Mouse (Mus musculus): Measurements from ENCODE around the gene Kif26a. TPM values are rescaled to one million over a fixed set of nuclear protein-coding genes. Genes with fewer than 3 reads are reported as not detected.

Kif26a gene
- polyA plus RNA-seq, 1 experiment, result 28.8 TPM

DNA sequence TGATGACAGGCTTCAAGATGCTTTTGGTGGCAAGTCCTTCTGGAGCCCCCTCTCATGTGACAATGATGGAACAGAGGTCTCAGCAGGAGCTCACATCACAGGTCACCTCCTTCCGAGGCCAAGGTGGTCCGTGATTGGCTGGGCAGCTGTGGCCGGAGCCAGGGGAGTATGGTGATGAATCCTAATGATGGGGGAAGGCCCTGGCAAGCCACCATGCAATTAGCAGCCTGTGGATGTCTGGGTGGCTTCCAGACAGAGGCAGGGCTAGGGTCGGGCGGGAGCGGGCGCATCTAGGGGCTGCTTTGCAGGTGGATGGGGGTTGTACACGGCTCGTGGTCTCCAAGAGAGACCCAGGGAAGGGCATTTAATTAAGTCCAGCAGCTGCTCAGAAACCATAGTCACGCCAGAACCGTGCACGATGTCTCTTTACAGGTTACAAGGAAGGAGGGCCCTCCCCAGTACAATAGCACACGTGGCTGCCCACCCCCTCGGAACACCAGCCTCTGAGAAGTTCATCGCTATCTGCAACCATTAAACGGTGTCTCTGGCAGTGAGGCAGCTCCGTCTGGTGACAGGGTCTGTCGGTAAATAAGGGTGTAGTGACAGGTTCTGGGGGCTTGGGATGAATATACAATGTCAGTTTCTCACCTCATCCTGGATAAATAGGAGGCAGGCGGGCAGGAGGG lies 75.9 kb downstream of the Kif26a start:
- TF ChIP-seq POLR2A (IDR thresholded peaks at IDR 0.05; ENCODE audit: borderline replicate concordance, extremely low read depth, low read depth, low read length) (no peak), CTCF (IDR thresholded peaks at IDR 0.05; ENCODE audit: insufficient read depth, low read length) (no peak)
- DNase-seq, result no peak
- no peak overlapping the region for H3K4me3 ChIP-seq (replicated peaks; ENCODE audit: extremely low read depth, low read depth, low read length)
- 46% methylated on average over 19 of the region's 19 CpGs for WGBS
- no peaks in the 10 kb centered on the region for H3K4me1 ChIP-seq (ENCODE audit: control insufficient read depth, insufficient read depth, low read length)

DNA sequence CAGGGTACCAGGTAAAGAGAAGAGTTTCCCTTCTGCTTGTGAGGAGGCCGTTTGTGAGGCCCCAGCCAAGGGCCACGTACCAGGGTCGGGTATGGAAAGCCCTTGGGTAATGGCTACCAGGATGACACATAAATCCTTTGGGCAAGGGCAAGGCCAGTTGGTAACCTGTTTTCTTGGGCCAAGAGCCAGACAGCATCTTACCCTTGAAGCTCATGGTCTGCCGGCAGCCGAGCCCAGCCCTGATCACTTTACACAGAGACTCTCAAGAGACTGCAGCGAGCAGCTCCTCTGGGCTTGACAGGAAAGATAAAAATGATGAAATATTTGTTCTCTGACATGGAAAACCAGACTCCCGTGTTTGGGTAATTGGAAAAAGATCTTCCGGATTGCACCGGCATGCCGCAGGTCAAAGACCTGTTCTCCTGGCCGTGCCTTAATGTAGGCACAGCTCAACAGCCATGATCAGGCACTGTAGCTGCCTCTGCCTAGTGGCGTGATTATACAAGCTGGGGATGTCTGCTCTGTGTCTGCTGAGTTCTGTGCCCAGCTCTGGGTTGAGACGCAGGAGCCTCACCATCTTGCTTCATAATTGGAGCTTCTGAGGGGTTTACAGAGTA lies 77.8 kb downstream of the Kif26a start:
- H3K4me3 ChIP-seq (replicated peaks; ENCODE audit: extremely low read depth, low read depth, low read length), result no peak overlapping the region
- no peak for TF ChIP-seq CTCF (IDR thresholded peaks at IDR 0.05; ENCODE audit: insufficient read depth, low read length)
- no peak for TF ChIP-seq POLR2A (IDR thresholded peaks at IDR 0.05; ENCODE audit: borderline replicate concordance, extremely low read depth, low read depth, low read length)
- no peaks in the 10 kb centered on the region for H3K4me1 ChIP-seq (ENCODE audit: control insufficient read depth, insufficient read depth, low read length)
- no peak for DNase-seq
- 61% methylated on average over 13 of the region's 13 CpGs for WGBS

DNA sequence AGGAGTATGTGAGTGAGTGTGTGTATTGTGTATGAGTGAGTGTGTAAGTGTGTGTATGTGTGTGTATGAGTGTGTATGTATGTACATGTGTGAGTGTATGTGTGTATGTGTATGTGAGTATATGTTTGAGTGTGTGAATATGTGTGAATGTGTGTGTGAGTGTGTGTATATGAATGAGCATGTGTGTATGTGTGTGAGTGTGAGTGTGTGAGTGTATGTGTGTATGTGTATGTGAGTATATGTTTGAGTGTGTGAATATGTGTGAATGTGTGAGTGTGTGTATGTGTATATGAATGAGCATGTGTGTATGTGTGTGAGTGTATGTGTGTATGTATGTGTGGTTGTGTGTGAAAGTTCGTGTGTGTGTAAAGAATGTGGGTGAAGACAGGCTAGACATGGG lies 80.2 kb downstream of the Kif26a start:
- no peak for DNase-seq
- no peak overlapping the region for H3K4me3 ChIP-seq (replicated peaks; ENCODE audit: extremely low read depth, low read depth, low read length)
- 56% methylated on average over 1 of the region's 1 CpGs for WGBS
- H3K4me1 ChIP-seq (ENCODE audit: control insufficient read depth, insufficient read depth, low read length), result no peaks in the 10 kb centered on the region
- no peak for TF ChIP-seq POLR2A (IDR thresholded peaks at IDR 0.05; ENCODE audit: borderline replicate concordance, extremely low read depth, low read depth, low read length)
- no peak for TF ChIP-seq CTCF (IDR thresholded peaks at IDR 0.05; ENCODE audit: insufficient read depth, low read length)

DNA sequence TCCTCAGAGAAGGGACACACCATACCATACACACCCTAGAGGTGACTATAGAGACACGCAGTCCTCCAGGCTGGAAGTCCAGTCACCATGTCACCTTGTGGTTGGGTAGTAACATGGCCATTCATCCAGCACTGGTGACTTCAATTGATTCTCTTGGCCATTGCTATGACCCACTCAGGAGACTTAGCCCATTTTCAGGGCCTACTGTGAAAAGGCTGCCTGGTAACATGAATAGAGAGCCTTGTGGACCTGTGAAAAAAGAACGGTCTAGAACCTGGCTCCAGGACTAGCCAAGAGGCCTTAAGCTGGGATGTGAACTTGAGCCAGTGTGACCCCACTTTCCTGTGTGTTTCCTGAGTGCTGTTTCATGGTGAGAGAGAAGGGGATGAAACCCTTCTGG lies 80.6 kb downstream of the Kif26a start:
- WGBS, result 99% methylated on average over 2 of the region's 2 CpGs
- DNase-seq, result no peak
- TF ChIP-seq CTCF (IDR thresholded peaks at IDR 0.05; ENCODE audit: insufficient read depth, low read length) (no peak), POLR2A (IDR thresholded peaks at IDR 0.05; ENCODE audit: borderline replicate concordance, extremely low read depth, low read depth, low read length) (no peak)

DNA sequence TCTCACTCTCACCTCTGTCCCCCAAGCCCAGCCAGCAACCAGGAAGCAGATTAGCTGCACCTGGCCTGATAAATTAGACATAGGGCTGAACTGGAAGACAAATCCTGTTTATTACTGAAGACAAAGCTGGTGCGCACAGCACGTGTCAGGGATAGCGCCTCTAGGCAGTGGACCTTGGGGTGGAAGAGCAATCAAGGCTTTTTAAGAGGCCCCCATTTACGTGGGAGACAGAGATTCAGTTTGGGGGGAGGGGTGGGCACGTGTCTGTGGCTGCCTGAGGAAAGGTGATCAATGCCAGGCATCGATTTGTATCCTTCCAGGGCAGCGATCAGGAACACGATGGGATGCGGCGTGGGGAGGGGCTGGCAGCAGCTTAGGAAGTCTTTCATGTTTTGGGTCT lies 83.1 kb downstream of the Kif26a start:
- TF ChIP-seq CTCF (IDR thresholded peaks at IDR 0.05; ENCODE audit: insufficient read depth, low read length) (no peak), POLR2A (IDR thresholded peaks at IDR 0.05; ENCODE audit: borderline replicate concordance, extremely low read depth, low read depth, low read length) (no peak)
- Histone ChIP-seq H3K4me1 (ENCODE audit: control insufficient read depth, insufficient read depth, low read length) (no peaks in the 10 kb centered on the region), H3K4me3 (replicated peaks; ENCODE audit: extremely low read depth, low read depth, low read length) (no peak overlapping the region)
- 66% methylated on average over 10 of the region's 10 CpGs for WGBS
- no peak for DNase-seq

More for the DNA sequence above, 80.6 kb downstream of the Kif26a start:
- no peaks in the 10 kb centered on the region for H3K4me1 ChIP-seq (ENCODE audit: control insufficient read depth, insufficient read depth, low read length)
- no peak overlapping the region for H3K4me3 ChIP-seq (replicated peaks; ENCODE audit: extremely low read depth, low read depth, low read length)

DNA sequence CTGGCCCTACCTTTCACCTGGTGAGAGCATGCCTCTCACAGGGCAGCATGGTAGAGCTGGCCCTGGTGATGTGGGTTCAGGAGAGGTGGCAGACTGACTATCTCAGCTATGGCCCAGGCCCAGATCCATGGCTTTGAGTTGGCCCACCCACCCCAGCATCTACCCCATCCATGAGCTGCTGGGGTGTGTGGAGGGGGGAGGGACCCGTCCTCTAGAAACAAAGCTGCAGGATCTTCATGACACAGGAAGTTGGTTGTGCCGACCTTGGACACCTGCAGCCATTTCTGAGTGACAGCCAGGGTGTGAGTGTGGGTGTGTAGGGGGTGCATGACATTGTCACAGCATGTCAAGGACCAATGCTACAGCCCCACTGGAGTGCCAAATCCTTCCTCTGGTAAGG lies 84.2 kb downstream of the Kif26a start:
- H3K4me1 ChIP-seq (ENCODE audit: control insufficient read depth, insufficient read depth, low read length), result no peaks in the 10 kb centered on the region
- TF ChIP-seq CTCF (IDR thresholded peaks at IDR 0.05; ENCODE audit: insufficient read depth, low read length), result no peak
- no peak for TF ChIP-seq POLR2A (IDR thresholded peaks at IDR 0.05; ENCODE audit: borderline replicate concordance, extremely low read depth, low read depth, low read length)
- DNase-seq, result no peak
- 40% methylated on average over 2 of the region's 2 CpGs for WGBS
- H3K4me3 ChIP-seq (replicated peaks; ENCODE audit: extremely low read depth, low read depth, low read length), result no peak overlapping the region

Other genes starting within 250 kb of the Kif26a start
- 32.0 and 34.1 TPM in 2 replicates for gene Ppp1r13b, start 238.1 kb upstream of the Kif26a start, polyA plus RNA-seq (2012; rRNA removed)
- gene Atp5mpl, start 179.2 kb upstream of the Kif26a start, polyA plus RNA-seq (2012; rRNA removed), result 10.4 and 20.5 TPM in 2 replicates
- 0.05 and 0.09 TPM in 2 replicates for gene Tdrd9, start 174.6 kb upstream of the Kif26a start, polyA plus RNA-seq (2012; rRNA removed)
- not detected in 2 replicates for gene Rd3l, start 164.9 kb upstream of the Kif26a start, polyA plus RNA-seq (2012; rRNA removed)
- gene Aspg, start 39.5 kb upstream of the Kif26a start, polyA plus RNA-seq (2012; rRNA removed), result 7.5 and 16.8 TPM in 2 replicates

Data from lung, adult 2 months (tissue).